Mouse (Mus musculus): ENCODE data around the gene Fbxw21. TPM values are rescaled to one million over a fixed set of nuclear protein-coding genes. Genes with fewer than 3 reads are reported as not detected.

Fbxw21 gene
- polyA plus RNA-seq, 1 experiment: not detected

DNA sequence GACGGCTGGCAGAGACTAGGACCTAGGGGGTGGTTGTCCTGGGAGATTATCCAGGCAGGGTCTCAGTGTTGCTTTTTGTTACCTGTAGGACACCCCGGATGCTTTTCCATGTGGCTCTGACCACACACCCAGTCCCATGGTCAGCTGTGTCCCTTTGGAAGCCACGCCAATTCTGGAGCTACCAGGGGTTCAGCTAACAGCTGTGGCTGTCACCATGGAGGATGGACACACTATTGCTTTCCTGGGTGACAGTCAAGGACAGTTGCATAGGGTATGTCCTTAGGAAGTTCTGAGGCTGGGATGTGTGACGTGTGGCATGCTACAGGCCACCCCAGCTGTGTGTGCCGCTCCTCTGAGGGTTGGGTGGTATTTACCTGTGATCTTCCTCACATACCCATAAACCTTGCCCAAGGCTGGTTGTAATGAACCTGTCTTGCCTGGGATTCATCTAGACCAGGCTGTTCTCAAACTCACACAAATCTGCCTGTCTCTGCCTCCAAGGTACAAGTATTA, 59.9 kb downstream of the Fbxw21 start:
- Histone ChIP-seq H3K27ac (ENCODE audit: insufficient read depth, low read depth, low read length) (no peak overlapping the region), H3K4me1 (ENCODE audit: control insufficient read depth, insufficient read depth, low read length) (peaks cover 6% of the 10 kb centered on the region; the same call in 1 of the 2 replicates), H3K4me3 (ENCODE audit: insufficient read depth, low read length) (no peak overlapping the region)
- TF ChIP-seq CTCF (IDR thresholded peaks at IDR 0.05; ENCODE audit: low read depth, low read length) (no peak), POLR2A (IDR thresholded peaks at IDR 0.05; ENCODE audit: borderline replicate concordance, low read depth, low read length) (no peak)

DNA sequence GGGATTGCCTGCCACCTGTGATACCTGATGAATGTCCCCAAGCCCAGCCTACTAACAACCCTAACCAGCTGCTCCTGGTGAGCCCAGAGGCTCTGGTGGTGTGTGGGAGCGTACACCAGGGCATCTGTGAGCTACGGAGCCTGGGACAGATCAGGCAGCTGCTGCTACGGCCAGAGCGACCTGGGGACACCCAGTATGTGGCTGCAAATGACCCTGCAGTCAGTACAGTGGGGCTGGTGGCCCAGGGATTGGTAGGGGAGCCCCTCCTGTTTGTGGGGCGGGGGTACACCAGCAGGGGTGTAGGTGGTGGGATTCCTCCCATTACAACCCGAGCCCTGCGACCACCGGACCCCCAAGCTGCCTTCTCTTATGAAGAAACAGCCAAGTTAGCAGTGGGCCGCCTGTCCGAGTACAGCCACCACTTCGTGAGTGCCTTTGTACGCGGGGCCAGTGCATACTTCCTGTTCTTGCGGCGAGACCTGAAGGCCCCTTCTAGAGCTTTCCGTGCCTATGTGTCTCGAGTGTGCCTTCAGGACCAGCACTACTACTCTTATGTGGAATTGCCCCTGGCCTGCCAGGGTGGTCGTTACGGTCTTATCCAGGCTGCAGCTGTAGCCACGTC, 61.4 kb downstream of the Fbxw21 start:
- H3K4me1 ChIP-seq (ENCODE audit: control insufficient read depth, insufficient read depth, low read length): peaks cover 5% of the 10 kb centered on the region; the same call in 1 of the 2 replicates
- H3K27ac ChIP-seq (ENCODE audit: insufficient read depth, low read depth, low read length): no peak overlapping the region
- no peak overlapping the region for H3K4me3 ChIP-seq (ENCODE audit: insufficient read depth, low read length)
- no peak for TF ChIP-seq CTCF (IDR thresholded peaks at IDR 0.05; ENCODE audit: low read depth, low read length)
- TF ChIP-seq POLR2A (IDR thresholded peaks at IDR 0.05; ENCODE audit: borderline replicate concordance, low read depth, low read length): no peak

DNA sequence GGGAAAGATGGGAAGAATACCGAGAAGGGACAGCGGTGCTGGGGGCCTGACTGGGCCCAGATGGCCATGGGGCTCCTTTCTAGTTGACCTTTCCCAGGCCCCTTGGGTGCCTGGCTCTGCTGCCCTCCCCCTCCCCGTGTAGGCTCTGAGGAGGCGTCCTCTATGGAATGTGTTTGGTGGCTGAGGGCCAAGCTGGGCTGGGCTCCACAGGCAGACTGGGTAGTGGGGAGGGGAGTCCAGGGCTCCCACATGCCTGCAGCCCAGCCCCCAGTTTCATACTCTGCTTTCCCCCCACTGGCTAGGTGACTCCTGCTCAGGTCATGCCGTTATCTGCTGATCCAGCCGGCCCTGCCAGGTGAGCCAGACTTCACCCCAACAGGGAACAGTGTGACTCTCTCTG, 62.9 kb downstream of the Fbxw21 start:
- no peak overlapping the region for H3K27ac ChIP-seq (ENCODE audit: insufficient read depth, low read depth, low read length)
- no peak overlapping the region for H3K4me3 ChIP-seq (ENCODE audit: insufficient read depth, low read length)
- H3K4me1 ChIP-seq (ENCODE audit: control insufficient read depth, insufficient read depth, low read length): peaks cover 3% of the 10 kb centered on the region; the same call in 1 of the 2 replicates
- TF ChIP-seq POLR2A (IDR thresholded peaks at IDR 0.05; ENCODE audit: borderline replicate concordance, low read depth, low read length) (no peak), CTCF (IDR thresholded peaks at IDR 0.05; ENCODE audit: low read depth, low read length) (no peak)

GRCm38 (mm10) chr9:109098366-109098765, 63.5 kb downstream of the Fbxw21 start:
- no peak for TF ChIP-seq POLR2A (IDR thresholded peaks at IDR 0.05; ENCODE audit: borderline replicate concordance, low read depth, low read length)
- Histone ChIP-seq H3K27ac (ENCODE audit: insufficient read depth, low read depth, low read length) (no peak overlapping the region), H3K4me3 (ENCODE audit: insufficient read depth, low read length) (no peak overlapping the region), H3K4me1 (ENCODE audit: control insufficient read depth, insufficient read depth, low read length) (peaks cover 3% of the 10 kb centered on the region; the same call in 1 of the 2 replicates)

- Histone ChIP-seq H3K4me3 (ENCODE audit: insufficient read depth, low read length) (no peak overlapping the region), H3K27ac (ENCODE audit: insufficient read depth, low read depth, low read length) (no peak overlapping the region), H3K4me1 (ENCODE audit: control insufficient read depth, insufficient read depth, low read length) (peaks cover 3% of the 10 kb centered on the region; the same call in 1 of the 2 replicates)
- TF ChIP-seq CTCF (IDR thresholded peaks at IDR 0.05; ENCODE audit: low read depth, low read length): no peak
- no peak for TF ChIP-seq POLR2A (IDR thresholded peaks at IDR 0.05; ENCODE audit: borderline replicate concordance, low read depth, low read length)
These were observed 64.0 kb downstream of the Fbxw21 start for GRCm38 (mm10) chr9:109097831-109098230.

DNA sequence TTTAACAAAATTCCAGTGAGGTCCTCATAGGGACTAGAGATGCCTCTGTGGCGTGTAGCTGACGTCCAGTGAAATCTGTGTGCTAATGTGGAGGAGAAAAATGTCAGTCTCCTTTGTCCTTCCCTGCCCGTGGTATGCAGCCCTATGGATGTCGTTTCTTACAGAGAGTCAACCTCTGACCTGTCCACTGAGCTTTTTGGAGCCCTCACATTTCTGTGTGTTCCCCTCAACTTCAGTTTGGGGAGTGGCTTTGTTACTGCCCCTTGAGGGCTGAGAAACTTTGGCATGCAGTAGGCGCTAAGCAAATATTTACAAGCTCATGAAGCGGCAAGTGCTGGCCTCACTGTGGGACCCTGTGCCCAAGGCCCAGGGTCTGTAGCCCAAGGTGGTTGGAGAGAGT, 64.5 kb downstream of the Fbxw21 start:
- H3K4me1 ChIP-seq (ENCODE audit: control insufficient read depth, insufficient read depth, low read length): peaks cover 3% of the 10 kb centered on the region; the same call in 1 of the 2 replicates
- TF ChIP-seq CTCF (IDR thresholded peaks at IDR 0.05; ENCODE audit: low read depth, low read length) (no peak), POLR2A (IDR thresholded peaks at IDR 0.05; ENCODE audit: borderline replicate concordance, low read depth, low read length) (no peak)
- no peak overlapping the region for H3K27ac ChIP-seq (ENCODE audit: insufficient read depth, low read depth, low read length)
- no peak overlapping the region for H3K4me3 ChIP-seq (ENCODE audit: insufficient read depth, low read length)

GRCm38 (mm10) chr9:109096856-109097255, 65.0 kb downstream of the Fbxw21 start:
- peaks cover 3% of the 10 kb centered on the region; the same call in 1 of the 2 replicates for H3K4me1 ChIP-seq (ENCODE audit: control insufficient read depth, insufficient read depth, low read length)
- no peak overlapping the region for H3K27ac ChIP-seq (ENCODE audit: insufficient read depth, low read depth, low read length)
- TF ChIP-seq CTCF (IDR thresholded peaks at IDR 0.05; ENCODE audit: low read depth, low read length): no peak
- TF ChIP-seq POLR2A (IDR thresholded peaks at IDR 0.05; ENCODE audit: borderline replicate concordance, low read depth, low read length): no peak
- H3K4me3 ChIP-seq (ENCODE audit: insufficient read depth, low read length): no peak overlapping the region

- Histone ChIP-seq H3K4me3 (ENCODE audit: insufficient read depth, low read length) (no peak overlapping the region), H3K27ac (ENCODE audit: insufficient read depth, low read depth, low read length) (no peak overlapping the region)
These were observed 65.6 kb downstream of the Fbxw21 start for GRCm38 (mm10) chr9:109096251-109096661.

DNA sequence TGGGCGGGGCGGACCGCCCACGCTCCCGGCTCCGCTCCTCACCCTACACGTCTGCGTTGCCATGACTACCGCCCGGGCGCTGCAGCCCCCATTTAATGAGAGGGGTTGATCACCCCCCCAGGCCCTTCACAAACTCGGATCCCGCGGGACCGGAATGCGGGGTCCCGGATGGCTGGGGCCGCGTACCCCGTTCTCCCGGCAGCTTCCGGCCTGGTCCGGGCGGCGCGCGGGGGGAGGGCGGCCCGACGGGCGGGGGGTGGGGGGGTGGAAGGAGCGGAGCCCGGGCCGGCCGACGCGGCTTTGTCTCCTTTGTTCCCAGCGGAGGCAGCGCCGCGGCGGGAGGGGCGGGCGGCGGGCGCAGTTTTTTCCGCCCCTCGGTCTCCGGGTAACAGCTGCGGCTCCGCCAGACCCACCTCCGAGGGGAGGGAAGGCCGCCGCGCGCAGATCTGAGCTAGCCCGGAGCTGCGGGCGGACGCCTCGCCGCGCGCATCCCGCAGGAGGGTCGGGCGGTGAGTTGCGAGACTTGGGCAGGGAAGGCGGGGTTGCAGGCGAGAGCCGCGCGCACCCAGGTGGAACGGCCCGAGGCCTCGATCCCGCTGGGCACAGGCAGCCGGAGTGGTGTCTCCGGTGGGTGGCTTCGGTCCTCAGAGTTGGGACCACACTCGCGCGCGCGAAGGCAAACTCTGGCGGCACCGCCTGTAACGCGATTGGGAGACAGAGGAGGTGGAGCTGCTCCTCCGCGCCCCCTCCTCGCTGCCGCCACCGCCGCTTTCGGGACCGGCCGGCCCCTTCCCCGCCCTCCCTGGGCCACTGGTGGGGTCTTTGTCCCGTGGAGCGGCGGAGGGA, 66.5 kb downstream of the Fbxw21 start, which contains the start of gene Plxnb1:
TSS of gene Plxnb1 (plus strand) at position 253 of the 846 bp plus-strand sequence.
- no peak for TF ChIP-seq CTCF (IDR thresholded peaks at IDR 0.05; ENCODE audit: low read depth, low read length)
- no peak for TF ChIP-seq POLR2A (IDR thresholded peaks at IDR 0.05; ENCODE audit: borderline replicate concordance, low read depth, low read length)
- Histone ChIP-seq H3K4me1 (ENCODE audit: control insufficient read depth, insufficient read depth, low read length) (peaks cover 3% of the 10 kb centered on the region; the same call in 1 of the 2 replicates), H3K27ac (ENCODE audit: insufficient read depth, low read depth, low read length) (no peak within 1 kb of the TSS), H3K4me3 (ENCODE audit: insufficient read depth, low read length) (peak within 1 kb of the TSS; percentile 59)

More at GRCm38 (mm10) chr9:109096251-109096661, 65.6 kb downstream of the Fbxw21 start:
- no peak for TF ChIP-seq CTCF (IDR thresholded peaks at IDR 0.05; ENCODE audit: low read depth, low read length)
- no peak for TF ChIP-seq POLR2A (IDR thresholded peaks at IDR 0.05; ENCODE audit: borderline replicate concordance, low read depth, low read length)
- H3K4me1 ChIP-seq (ENCODE audit: control insufficient read depth, insufficient read depth, low read length): peaks cover 3% of the 10 kb centered on the region; the same call in 1 of the 2 replicates
